Mouse (Mus musculus): ENCODE measurements around the gene Tfdp1.

GRCm38 (mm10) chr8:13339646-13339990 lies 1.1 kb downstream of the Tfdp1 start:
- TF ChIP-seq CTCF (IDR thresholded peaks at IDR 0.05): no peak
- no peak for TF ChIP-seq EP300 (IDR thresholded peaks at IDR 0.05; ENCODE audit: insufficient read depth, low read depth, low read length)
- no peak for TF ChIP-seq POLR2A (IDR thresholded peaks at IDR 0.05; ENCODE audit: insufficient read depth, low read depth, low read length)
